Mouse (Mus musculus) spleen, adult 2 months (tissue): ENCODE measurements around the gene Rasgrp1. TPM values are rescaled to one million over a fixed set of nuclear protein-coding genes. Genes with fewer than 3 reads are reported as not detected.
A peak's percentile ranks its signal among the peaks of the same experiment; 100 is the strongest.

ENCODE experiments used
- DNase-seq, 2 experiments: peaks; one replicate each; pipeline versions ENCODE4 v3.0.0 to v3.0.0-alpha.2; 2012 to 2021; ENCODE audit warnings: low spot score in 2 of 2, low read depth in 1 of 2
- H3K27ac ChIP-seq: fragments of 200-500 bp; 2 replicates; pipeline ENCODE4 v1.5.1; 2012; ENCODE audit warnings: low read length, inconsistent platforms; ENCODE audit not compliant: insufficient read depth
- H3K27me3 ChIP-seq: fragments of 200-500 bp; 2 replicates; pipeline ENCODE4 v1.6.1; 2012; ENCODE audit warnings: mild to moderate bottlenecking, moderate library complexity, low read length, inconsistent platforms; ENCODE audit not compliant: control insufficient read depth, insufficient read depth
- H3K36me3 ChIP-seq: fragments of 200-500 bp; 2 replicates; pipeline ENCODE4 v1.6.1; 2012; ENCODE audit warnings: mild to moderate bottlenecking, low read length, inconsistent platforms; ENCODE audit not compliant: control insufficient read depth, insufficient read depth
- H3K4me1 ChIP-seq: fragments of 200-500 bp; 2 replicates; pipeline ENCODE4 v1.6.1; 2011; ENCODE audit warnings: inconsistent platforms; ENCODE audit not compliant: control insufficient read depth, insufficient read depth, insufficient read length
- H3K4me3 ChIP-seq: fragments of 200-500 bp; 2 replicates; pipeline ENCODE4 v1.5.1; 2011; ENCODE audit warnings: mild to moderate bottlenecking, inconsistent platforms; ENCODE audit not compliant: insufficient read depth, insufficient read length; ENCODE audit errors: extremely low read depth
- CTCF ChIP-seq: fragments of 200-500 bp; IDR thresholded peaks from 2 replicates; pipeline ENCODE4 v1.5.1; 2011; ENCODE audit warnings: mild to moderate bottlenecking, inconsistent platforms; ENCODE audit not compliant: insufficient read depth, insufficient read length, insufficient replicate concordance; ENCODE audit errors: extremely low read depth
- POLR2A ChIP-seq: fragments of 200-500 bp; IDR thresholded peaks from 2 replicates; pipeline ENCODE4 v1.6.1; 2011; ENCODE audit warnings: low read depth, low read length, inconsistent platforms
- WGBS: fragments of 180-500 bp; shearing (Covaris S2); methylation state at CpG from one replicate; pipeline ENCODE4 v1.1.7; 2018; 5-methylcytosine and 5-hydroxymethylcytosine counted together
- polyA plus RNA-seq: library from polyadenylated mRNA; depleted of rRNA; stranded (reverse); fragments of >200 nt; gene quantifications from 2 replicates; pipeline ENCODE4 v1.2.3, GENCODE M21; 2012; rRNA removed

Gene Rasgrp1
- polyA plus RNA-seq: 20.0 and 27.1 TPM in 2 replicates

DNA sequence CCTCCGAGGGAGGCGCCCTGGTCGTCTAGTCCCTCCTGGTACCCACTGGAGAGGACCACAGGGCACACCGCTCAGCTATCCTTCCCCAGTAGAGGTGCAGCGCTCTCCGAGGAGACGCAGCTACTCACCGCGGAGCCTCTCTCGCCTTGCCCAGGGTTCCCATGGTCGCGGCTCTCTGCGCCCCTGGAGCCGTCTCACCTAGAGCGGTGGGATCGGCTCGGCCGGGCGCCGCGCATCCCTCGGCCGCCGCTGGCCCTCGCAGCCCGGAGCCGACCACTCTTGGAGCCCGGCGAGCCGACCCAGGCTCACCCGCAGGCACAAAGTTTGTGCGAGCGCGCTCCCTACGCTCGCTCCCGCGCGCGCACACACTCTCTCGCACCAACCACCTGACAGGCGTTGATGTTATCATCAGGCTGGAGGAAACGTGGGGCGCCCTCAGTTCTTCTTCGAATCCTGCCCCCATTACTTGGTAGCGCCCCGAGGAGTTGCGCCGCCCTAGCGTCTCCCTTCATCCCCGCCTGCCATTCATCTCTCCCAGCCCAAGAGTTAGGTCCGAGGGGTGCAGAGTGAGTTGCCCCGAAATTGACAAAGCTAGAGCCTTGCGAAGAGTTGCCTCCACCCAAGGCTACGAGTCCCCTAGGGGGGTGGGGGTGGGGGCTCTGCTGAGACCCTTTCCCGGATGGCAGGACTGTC, at the start of gene Rasgrp1:
Gene Rasgrp1, minus strand, starts transcription at position 455 of the 693 bp plus-strand sequence.
- Histone ChIP-seq H3K27me3 (no peaks in the 10 kb centered on the region), H3K4me3 (peak within 1 kb of the TSS; percentile 97), H3K4me1 (peaks cover 24% of the 10 kb centered on the region; the same call in 1 of the 2 replicates), H3K27ac (peak within 1 kb of the TSS; percentile 98), H3K36me3 (no peaks in the 10 kb centered on the region)
- DNase-seq: peak; percentile 66 to 77
- TF ChIP-seq POLR2A: peak; percentile 75
- TF ChIP-seq CTCF: peak; percentile 11; the same call in 1 of the 2 replicates
- WGBS: 3% methylated on average over 56 of the region's 56 CpGs

DNA sequence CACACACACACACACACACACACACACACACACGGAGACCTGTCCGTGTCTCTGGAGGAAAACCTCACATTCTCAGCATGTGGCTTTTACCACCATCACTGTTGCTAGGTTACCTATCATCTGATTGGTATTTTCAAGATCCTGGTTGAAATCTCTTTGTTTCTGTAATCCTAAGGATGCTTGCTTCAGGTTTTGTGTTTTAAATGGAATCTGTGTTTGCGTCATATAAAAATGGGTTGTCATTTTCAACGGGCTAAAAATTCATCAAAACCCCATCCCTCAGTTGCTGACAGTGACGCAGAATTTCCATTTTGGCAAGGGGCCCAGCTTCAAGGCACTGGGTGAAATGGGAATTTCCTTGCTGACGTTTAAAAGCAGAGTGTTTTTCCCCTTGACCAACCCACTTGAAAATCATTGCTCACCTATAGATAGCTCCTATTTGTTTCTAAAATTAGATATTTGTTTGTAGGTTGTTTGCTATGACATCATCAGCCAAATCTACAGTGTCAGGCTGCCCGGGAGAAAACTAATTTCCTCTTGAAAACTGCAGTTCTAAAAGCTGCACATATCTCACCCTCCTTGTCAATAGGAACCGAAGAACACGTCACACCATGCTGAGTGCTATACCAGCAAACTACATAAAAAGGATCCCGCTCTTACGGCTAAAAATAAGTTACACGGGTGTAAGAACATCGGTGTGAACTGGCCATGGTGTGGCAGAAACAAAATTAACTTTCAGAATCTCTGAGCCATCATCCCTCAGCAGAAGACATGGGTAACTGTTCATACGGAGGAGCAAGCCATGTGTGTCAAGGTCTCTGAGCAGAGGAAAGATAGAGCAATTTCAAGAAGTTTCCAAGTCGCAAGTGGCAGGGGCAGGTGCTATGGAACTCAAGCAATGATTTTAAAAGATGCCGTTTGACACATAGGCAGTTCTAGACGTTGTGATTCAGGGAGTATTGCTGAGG, 47.4 kb upstream of the Rasgrp1 start:
- 66% methylated on average over 17 of the region's 17 CpGs for WGBS
- H3K4me1 ChIP-seq: peaks cover 4% of the 10 kb centered on the region; the same call in 1 of the 2 replicates
- H3K27ac ChIP-seq: no peak overlapping the region
- DNase-seq: no peak
- H3K36me3 ChIP-seq: no peaks in the 10 kb centered on the region
- H3K27me3 ChIP-seq: no peaks in the 10 kb centered on the region
- no peak for TF ChIP-seq CTCF
- no peak for TF ChIP-seq POLR2A
- no peak overlapping the region for H3K4me3 ChIP-seq

DNA sequence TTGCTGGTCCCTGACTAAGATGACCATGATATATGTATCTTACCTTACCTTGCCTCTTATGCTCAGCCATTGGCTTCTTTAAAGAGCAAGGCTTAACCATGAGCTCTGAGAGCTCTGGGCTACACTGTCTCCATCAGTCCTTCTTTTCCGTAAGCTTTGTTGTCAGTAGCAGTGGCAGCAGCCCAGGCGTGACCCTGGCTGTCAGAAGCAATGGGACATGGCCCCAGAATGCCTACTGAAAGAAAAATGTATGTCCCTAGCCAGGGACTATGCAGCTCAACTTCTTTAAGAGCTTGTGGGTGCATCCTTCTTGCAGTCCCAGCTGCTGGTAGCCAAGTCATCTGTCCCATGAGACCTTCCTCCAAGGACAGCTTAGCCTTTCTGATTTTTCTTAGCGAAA, 46.7 kb upstream of the Rasgrp1 start:
- DNase-seq: no peak
- WGBS: 78% methylated on average over 3 of the region's 3 CpGs
- Histone ChIP-seq H3K36me3 (no peaks in the 10 kb centered on the region), H3K4me1 (peaks cover 4% of the 10 kb centered on the region; the same call in 1 of the 2 replicates), H3K27me3 (no peaks in the 10 kb centered on the region), H3K4me3 (no peak overlapping the region), H3K27ac (no peak overlapping the region)
- TF ChIP-seq CTCF (no peak), POLR2A (no peak)

DNA sequence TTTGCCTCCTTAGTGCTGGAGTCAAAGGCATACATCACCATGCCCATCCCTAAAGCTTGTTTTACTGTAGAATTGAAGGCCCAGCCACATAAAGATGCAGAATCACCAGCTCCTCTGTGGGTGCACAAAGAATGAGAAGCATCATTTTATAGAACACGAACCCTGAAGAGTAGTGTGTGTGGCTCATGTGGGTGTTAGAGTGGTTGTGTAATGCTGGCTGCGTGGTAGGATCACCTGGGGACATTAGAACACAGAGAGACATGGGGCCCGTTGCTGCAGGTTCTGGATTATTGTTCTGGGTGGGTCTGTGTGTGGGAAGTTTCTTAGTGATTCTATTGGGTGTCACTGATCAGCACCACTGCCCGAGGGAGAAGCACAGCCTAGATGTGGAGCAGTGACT, 45.3 kb upstream of the Rasgrp1 start:
- 84% methylated on average over 4 of the region's 4 CpGs for WGBS
- peaks cover 4% of the 10 kb centered on the region; the same call in 1 of the 2 replicates for H3K4me1 ChIP-seq
- no peak for DNase-seq
- H3K27ac ChIP-seq: no peak overlapping the region
- H3K4me3 ChIP-seq: no peak overlapping the region
- no peaks in the 10 kb centered on the region for H3K27me3 ChIP-seq
- no peak for TF ChIP-seq CTCF
- no peaks in the 10 kb centered on the region for H3K36me3 ChIP-seq

DNA sequence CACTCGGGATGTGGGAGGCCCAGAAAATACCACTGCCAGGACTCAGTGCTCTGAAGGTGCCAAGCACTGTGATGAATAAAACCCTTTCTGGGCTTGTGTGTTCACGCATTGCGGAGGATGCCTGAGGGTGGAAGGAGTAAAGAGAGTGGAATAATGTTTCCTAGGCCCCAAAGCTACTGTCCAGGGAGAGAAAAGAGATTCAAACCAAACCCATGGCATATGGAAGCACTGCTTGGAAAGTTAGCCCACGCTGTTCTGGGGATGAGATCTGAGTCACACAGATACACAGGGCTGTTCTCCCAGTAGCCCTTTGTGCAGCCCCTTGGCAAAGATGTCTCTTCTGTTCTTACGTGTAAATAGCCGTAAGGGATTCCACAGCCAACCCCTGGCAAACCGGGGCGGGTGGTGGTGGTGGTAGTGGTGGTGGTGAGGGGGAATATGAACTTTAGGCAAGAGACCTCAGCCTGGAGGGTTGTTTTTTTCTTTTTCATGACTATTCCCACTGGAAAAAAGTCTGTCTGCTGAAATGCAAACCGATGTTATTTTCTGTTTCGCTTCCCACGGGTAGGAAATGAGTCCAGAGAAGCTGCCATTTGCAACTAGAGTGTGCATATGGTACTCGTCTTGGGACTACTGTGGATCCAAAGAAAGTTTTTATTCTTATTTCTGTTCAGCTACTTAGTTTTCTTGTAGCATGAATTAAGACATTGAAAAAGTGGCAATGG, 44.3 kb upstream of the Rasgrp1 start:
- Histone ChIP-seq H3K27ac (no peak overlapping the region), H3K27me3 (no peaks in the 10 kb centered on the region), H3K36me3 (no peaks in the 10 kb centered on the region), H3K4me1 (peaks cover 4% of the 10 kb centered on the region; the same call in 1 of the 2 replicates), H3K4me3 (no peak overlapping the region)
- TF ChIP-seq POLR2A (no peak), CTCF (no peak)
- WGBS: 88% methylated on average over 12 of the region's 12 CpGs
- no peak for DNase-seq

DNA sequence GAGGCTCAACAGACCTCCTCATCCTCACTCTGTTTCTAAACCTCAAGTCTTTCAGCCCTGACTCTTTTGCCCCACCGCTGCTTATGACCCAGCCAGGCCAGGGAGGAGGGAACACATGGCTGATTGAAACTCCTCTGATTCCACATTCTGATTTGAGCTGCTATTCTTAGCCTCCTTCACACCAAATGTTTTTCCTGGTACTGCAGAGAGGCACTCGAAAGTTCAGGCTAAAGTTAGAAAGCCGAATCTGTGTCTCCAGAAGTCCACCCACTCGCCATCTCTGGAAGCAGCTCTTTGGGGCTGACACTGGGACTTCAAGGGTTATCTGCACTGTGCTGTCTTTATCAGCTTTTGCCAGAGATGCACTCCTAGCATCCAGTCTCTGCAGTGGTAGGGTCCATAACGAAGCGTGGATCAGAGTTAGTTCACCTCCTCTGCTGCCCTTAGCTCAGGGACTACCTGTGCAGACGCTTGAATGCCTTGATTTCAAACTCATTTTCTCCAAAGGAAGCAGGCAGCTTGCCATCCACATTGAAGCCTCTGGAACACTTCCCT, 43.3 kb upstream of the Rasgrp1 start:
- 75% methylated on average over 7 of the region's 7 CpGs for WGBS
- no peaks in the 10 kb centered on the region for H3K36me3 ChIP-seq
- H3K27me3 ChIP-seq: no peaks in the 10 kb centered on the region
- H3K27ac ChIP-seq: no peak overlapping the region
- no peak overlapping the region for H3K4me3 ChIP-seq
- H3K4me1 ChIP-seq: peaks cover 4% of the 10 kb centered on the region; the same call in 1 of the 2 replicates
- no peak for DNase-seq
- no peak for TF ChIP-seq POLR2A
- TF ChIP-seq CTCF: no peak
